Mouse (Mus musculus) CD4-positive naive resting alpha-beta T cell, adult 76 days (primary cell): ENCODE results near the gene Raver1. TPM values are rescaled to one million over a fixed set of nuclear protein-coding genes. Genes with fewer than 3 reads are reported as not detected.

ENCODE experiments used
- total RNA-seq: library from RNA; stranded (reverse); gene quantifications from one replicate; pipeline ENCODE4 v1.2.4, GENCODE M21; 2023

Gene Raver1
- 116 TPM for total RNA-seq

GRCm38 (mm10) chr9:21091707-21092320 is at the start of gene Raver1, which contains the start of gene Gm38431:
TSS of gene Raver1 (minus strand) at chr9:21092008.
TSS of gene Gm38431 (minus strand) at chr9:21091997.

GRCm38 (mm10) chr9:21131059-21131956 is 39.5 kb upstream of the Raver1 start, which contains the start of gene Tyk2:
TSS of gene Tyk2 (minus strand) at chr9:21131243.

GRCm38 (mm10) chr9:21073044-21073840 is 18.6 kb downstream of the Raver1 start, which contains the start of the genes Gm49373 and Fdx1l:
TSS of gene Gm49373 (minus strand) at chr9:21073096.
TSS of gene Fdx1l (minus strand) at chr9:21073614.

GRCm38 (mm10) chr9:21067006-21067684 is 24.7 kb downstream of the Raver1 start, which contains the start of gene Zglp1:
TSS of gene Zglp1 (minus strand) at chr9:21067093.

GRCm38 (mm10) chr9:21031896-21032351 is 59.9 kb downstream of the Raver1 start, which contains the start of gene Icam5:
TSS of gene Icam5 (plus strand) at chr9:21032073.

GRCm38 (mm10) chr9:21029291-21030054 is 62.3 kb downstream of the Raver1 start, which contains the start of gene Icam4:
TSS of gene Icam4 (plus strand) at chr9:21029373.

Other genes starting within 250 kb of the Raver1 start
- gene A230050P20Rik, start 223.4 kb downstream of the Raver1 start, total RNA-seq, result 42.0 TPM
- 1.7 TPM for gene Angptl6, start 212.3 kb downstream of the Raver1 start, total RNA-seq
- 83.2 TPM for gene Ppan, start 203.8 kb downstream of the Raver1 start, total RNA-seq
- 180 TPM for gene Eif3g, start 193.4 kb downstream of the Raver1 start, total RNA-seq
- 82.7 TPM for gene Dnmt1, start 132.1 kb downstream of the Raver1 start, total RNA-seq
- 2.1 TPM for gene S1pr2, start 115.2 kb downstream of the Raver1 start, total RNA-seq
- gene Mrpl4, start 89.3 kb downstream of the Raver1 start, total RNA-seq, result 41.2 TPM
- 18.7 TPM for gene Icam1, start 76.0 kb downstream of the Raver1 start, total RNA-seq
- gene Icam4, start 62.6 kb downstream of the Raver1 start, total RNA-seq, result 0.97 TPM
- gene Icam5, start 59.9 kb downstream of the Raver1 start, total RNA-seq, result 0.23 TPM
- not detected for gene Zglp1, start 24.9 kb downstream of the Raver1 start, total RNA-seq
- 1.5 TPM for gene Gm49373, start 18.9 kb downstream of the Raver1 start, total RNA-seq
- gene Fdx1l, start 18.4 kb downstream of the Raver1 start, total RNA-seq, result 26.2 TPM
- 13.0 TPM for gene Gm38431, start within 50 bp of the Raver1 start, total RNA-seq
- 50.5 TPM for gene Tyk2, start 39.2 kb upstream of the Raver1 start, total RNA-seq
- 138 TPM for gene Cdc37, start 58.0 kb upstream of the Raver1 start, total RNA-seq
- gene Pde4a, start 73.7 kb upstream of the Raver1 start, total RNA-seq, result 1.6 TPM
- gene Keap1, start 147.4 kb upstream of the Raver1 start, total RNA-seq, result 24.0 TPM
- 0.29 TPM for gene S1pr5, start 156.4 kb upstream of the Raver1 start, total RNA-seq
- 52.4 TPM for gene Atg4d, start 173.3 kb upstream of the Raver1 start, total RNA-seq
- 136 TPM for gene Kri1, start 196.0 kb upstream of the Raver1 start, total RNA-seq
- gene Cdkn2d, start 199.4 kb upstream of the Raver1 start, total RNA-seq, result 40.4 TPM
- 5.3 TPM for gene Ap1m2, start 220.3 kb upstream of the Raver1 start, total RNA-seq
- gene Slc44a2, start 228.7 kb upstream of the Raver1 start, total RNA-seq, result 330 TPM